Mouse (Mus musculus): ENCODE measurements around the gene Naa25. TPM values are rescaled to one million over a fixed set of nuclear protein-coding genes. Genes with fewer than 3 reads are reported as not detected.

Gene Naa25
- total RNA-seq, 2 experiments from 2014 or later = 39.4 to 40.7 TPM

DNA sequence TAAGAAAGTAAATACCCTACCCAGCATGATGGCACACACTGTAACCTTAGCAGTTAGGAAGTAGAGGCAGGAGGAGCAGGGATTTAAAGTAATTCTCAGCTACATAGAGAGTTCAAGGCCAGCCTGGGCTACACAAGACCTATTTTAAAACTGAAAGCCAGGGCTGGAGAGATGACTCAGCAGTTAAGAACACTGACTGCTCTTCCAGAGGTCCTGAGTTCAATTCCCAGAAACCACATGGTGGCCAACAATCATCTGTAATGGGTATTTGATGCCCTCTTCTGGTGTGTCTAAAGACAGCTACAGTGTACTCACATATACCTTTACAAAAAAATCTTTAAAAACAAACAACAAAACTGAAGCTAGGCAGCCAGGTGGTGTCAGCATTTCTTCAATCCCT, 8.0 kb upstream of the Naa25 start:
- DNase-seq (ENCODE audit: low spot score in 2 of 2) = no peak
- intact Hi-C loops (cut with DNase I) = loop anchor here (5.0 kb wide), 1 partner anchor 172 kb away; no protein-coding TSS in a partner anchor

DNA sequence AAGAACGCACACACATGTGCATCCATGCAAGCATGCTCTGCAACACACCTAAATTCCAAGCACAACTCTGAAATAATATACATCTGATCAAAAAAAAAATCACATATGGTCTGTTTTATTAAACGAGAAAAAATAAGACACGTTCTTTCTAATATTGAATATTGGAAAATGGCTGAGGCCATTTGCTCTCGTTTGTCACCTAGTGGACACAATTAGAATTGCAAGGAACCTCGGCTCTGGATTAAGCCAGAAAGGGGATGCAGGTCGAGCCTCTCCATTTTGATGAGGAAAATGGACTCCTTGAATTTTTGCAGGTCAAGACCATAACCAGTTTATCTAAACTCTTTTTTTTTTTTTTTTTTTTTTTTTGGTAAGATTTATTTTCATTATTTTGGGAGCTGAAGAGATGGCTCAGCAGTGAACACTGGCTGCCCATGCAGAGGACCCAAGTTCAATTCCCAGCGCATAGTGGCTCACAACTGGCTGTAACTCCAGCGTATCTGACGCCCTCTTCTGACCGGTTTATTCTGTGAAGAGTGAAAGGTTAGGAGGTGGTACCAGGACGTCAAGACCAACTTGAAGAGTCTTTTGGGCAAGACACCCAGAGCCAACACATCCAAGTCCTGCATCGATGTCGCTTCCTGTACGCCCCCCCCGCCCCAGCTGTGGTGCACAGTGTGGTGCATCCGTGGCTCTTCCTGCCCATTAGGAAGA, 4.9 kb upstream of the Naa25 start:
- intact Hi-C loops (cut with DNase I) = no loop called here
- DNase-seq (ENCODE audit: low spot score in 2 of 2) = no peak

DNA sequence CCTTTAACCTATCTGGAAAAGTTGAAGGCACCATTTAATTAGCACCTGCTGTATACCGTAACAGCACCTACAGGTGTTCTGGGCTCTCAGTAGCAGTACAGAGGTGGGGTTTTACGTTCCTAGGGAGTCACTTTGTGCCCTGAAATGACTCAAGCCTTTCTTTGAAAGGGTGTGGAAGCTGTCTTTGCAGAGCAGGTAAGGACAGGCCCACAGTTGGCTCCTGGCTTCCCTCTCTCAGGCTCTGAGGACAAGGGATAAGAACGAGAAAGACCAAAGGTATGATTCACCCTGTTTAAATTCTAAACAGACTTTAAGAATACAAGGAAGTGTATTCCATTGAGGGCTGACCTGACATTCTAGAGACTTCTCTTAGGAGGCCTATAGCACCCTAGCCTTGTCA, 4.3 kb upstream of the Naa25 start:
- DNase-seq (ENCODE audit: low spot score in 2 of 2) = no peak
- intact Hi-C loops (cut with DNase I) = no loop called here

DNA sequence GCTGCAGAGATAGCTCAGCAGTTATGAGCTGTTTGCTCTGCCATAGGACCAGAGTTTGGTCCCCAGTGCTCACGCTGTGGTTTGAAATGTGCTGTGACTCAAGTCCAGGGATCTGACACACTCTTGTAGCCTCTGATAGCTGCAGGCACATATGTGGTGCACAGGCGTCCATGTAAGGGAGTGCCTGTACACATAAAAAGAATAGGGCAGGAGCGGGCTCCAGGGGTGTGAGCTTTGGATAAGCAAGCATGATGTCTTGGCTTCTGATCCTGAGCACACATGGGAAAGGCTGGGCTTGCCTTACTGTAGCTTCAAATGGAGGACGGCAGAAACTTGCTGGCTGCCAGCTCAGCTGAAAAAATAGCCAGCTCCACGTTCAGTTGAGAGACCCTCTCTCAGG, 2.1 kb upstream of the Naa25 start:
- intact Hi-C loops (cut with DNase I) = no loop called here
- no peak for DNase-seq (ENCODE audit: low spot score in 2 of 2)

DNA sequence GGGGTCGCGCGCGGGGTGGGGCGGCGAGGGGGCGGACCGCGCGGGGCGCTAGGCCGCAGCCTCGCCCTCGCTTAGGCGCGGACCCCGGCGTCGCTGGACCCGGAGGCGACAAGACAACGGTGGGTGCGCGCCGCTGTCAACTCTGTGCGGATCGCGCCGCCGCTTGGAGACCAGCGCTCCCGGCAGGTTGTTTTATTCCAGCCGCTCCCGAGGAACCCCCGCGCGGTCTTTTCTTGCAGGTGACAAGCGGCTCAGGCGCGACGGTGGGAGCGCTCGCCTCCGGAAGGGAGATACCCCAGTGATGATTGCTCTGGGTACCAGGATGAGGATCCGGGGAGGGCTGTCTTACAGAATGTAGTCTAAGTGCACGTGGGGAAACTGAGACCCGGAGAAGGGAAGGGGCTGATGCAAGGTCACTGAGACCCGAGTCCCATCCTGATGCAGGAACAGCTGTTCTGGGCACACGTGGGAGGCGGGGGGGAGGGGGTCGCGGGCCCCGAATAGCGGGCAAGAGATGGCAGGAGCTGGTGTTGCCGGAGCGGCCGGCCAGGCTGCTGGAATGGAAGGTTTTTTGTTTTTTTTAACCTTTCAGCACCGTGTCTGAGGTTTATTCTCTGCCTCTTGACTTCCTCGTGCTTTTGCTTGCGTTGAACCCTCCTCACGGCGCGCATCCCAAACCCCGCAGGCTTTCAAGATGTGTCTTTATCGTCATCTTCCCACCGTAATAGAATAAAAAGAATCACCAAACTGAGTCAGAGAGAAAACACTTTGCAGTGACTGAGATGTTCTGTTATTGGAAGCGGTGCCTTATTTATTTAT, 619 bp downstream of the Naa25 start:
- no peak for DNase-seq (ENCODE audit: low spot score in 2 of 2)
- intact Hi-C loops (cut with DNase I) = no loop called here

DNA sequence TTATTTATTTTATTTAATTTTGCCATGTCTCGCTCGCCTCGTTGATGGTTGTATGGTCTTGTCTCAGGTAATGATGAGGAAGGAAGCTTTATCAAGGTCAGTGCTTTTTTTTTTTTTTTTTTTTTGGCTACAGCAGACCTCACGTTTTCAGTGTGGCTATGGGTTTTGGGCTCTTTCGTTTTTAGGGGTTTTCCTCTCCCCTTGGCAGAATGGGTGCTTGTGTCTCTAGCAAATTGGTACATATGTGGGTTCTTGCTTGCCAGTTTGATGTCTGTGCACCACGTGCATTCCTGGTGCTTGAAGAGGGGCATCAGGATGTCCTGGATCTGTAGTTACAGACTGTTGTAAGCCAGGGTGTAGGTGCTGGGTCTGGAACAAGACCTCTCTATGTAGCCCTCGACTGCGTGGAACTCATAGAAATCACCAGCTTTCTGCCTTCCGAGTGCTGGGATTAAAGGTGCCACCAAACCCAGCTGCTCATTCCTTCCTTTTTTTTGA, 1.3 kb downstream of the Naa25 start:
- DNase-seq (ENCODE audit: low spot score in 2 of 2) = no peak
- intact Hi-C loops (cut with DNase I) = no loop called here

DNA sequence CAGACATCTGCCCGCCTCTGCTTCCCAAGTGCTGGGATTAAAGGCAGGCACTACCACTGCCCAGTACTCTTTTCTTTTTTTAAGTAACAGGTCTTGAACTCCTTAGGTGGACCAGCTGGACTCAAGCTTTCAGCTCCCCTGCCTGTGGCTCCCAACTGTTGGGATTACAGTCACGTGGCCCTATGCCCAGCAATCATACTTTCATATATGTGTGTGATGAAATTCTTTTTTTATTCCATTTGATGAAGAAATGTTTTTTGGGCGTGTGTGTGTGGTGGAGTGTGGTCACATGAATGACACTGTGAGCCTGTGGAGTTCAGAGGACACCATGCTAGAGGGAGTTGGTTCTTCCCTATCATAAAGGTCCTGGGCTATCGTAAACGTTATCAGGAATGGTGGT, 1.8 kb downstream of the Naa25 start:
- DNase-seq (ENCODE audit: low spot score in 2 of 2) = no peak
- intact Hi-C loops (cut with DNase I) = no loop called here

DNA sequence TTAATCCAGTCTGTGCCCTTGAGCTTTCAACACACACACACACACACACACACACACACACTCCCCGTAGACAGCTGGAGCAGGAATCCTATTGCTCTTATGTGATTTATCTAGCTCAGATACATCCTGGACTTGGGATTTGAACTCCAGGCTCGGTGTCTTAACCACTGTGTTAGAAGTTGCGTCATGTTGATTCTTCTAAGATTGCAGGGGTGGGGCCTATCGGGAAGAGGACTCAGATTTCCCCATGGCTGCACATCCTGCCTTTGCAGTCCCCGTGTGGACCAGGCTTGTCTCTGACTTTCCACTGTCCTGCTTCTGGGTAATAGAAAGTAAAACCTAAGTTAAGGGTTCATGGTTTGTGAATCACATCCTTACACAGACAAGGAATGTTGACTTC, 2.3 kb downstream of the Naa25 start:
- intact Hi-C loops (cut with DNase I) = no loop called here
- DNase-seq (ENCODE audit: low spot score in 2 of 2) = no peak

DNA sequence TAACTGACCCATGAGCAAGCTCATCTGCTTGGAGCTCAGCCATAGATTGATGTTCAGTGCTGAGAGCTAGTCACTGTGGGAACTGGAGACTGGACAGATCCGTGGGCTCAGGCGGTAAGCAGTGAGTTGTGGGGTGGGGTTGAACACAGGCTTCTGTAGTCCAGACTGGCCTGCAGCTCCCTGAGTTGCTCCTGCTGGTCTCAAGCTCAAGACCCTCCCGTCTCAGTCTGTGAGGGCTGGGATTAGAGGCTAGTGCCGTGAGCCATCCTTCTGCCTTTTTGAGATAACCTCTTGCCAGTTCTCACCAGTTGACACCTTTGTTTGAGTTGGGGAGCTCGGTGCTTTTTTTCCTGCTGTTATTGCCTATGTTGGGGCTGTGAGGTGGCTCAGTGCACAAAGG, 3.1 kb downstream of the Naa25 start:
- no peak for DNase-seq (ENCODE audit: low spot score in 2 of 2)
- intact Hi-C loops (cut with DNase I) = no loop called here

DNA sequence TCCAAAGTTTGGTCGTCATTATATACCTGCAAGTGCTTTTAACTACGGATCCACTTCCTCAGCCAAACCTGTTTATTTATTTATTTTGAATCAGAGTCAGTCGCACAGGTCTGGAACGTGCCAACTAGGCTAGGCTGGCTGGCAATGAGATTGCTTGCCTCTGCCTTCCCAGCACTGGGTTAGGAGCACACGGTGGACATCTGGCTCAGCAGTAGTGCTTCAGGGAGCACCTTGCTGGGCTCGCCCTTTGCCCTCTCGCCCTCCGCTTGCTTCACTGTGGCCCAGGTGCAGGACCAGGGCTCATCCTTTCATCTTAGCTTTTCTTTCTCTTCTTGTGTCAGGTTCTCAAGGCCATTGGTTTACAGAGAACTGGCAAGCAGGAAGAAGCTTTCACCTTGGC, 10.1 kb downstream of the Naa25 start:
- no peak for DNase-seq (ENCODE audit: low spot score in 2 of 2)
- intact Hi-C loops (cut with DNase I) = no loop called here

DNA sequence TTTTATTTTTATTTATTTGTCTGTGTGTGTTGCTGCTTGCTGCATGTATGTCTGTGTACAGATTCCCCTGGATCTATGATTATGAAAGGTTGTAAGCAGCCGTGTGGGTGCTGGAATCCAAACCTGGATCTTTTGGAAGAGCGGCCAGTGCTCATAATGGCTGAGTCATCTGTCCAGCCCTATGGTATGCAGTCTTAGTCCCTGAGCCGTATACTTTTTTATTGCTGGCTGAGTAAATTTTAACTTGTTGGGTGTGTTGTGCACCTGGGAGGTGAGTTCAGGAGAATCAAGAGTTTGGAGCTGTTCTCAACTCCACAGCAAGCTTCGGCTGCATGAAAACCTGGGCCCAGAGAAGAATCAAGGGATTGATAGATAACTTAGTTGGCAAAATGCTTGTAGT, 13.2 kb downstream of the Naa25 start:
- no peak for DNase-seq (ENCODE audit: low spot score in 2 of 2)
- intact Hi-C loops (cut with DNase I) = no loop called here

DNA sequence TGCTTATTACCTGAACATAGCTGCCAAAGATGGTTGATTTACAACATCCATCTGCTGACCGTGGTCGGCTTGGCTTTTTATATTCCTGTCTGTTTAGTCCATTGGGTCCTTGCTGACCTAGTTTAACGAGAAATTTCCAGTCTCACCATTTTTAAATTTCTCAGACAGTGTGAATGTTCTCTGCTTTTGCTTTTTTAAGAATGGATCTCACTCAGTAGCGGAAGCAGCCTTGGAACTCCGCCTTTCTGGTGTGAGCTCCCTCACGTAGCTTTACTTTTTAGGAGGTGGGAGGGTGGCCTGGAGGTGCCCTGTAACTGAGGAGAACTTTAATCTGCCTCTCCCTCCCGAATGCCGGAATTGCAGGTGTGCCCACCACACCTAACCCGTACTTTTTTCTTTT, 23.0 kb downstream of the Naa25 start:
- DNase-seq (ENCODE audit: low spot score in 2 of 2) = no peak
- intact Hi-C loops (cut with DNase I) = no loop called here

DNA sequence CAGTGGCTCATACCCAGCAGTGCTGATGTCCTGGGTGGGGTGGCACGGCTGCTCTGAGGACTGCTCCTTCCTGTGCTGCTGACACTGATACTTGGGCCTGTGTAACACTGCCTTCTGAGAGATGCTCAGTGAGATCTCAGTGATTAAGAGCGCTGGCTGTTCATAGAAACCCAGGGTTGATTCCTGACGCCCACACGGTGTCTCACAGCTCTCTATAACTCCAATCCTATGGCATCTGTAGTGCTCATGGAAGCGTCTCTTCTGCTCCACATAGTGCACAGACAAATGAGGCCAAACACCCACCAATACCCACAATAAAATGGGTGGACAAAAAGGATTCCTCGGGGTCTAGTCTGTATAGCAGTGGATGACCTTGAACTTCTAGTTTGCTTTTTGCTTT, 25.1 kb downstream of the Naa25 start:
- intact Hi-C loops (cut with DNase I) = no loop called here
- DNase-seq (ENCODE audit: low spot score in 2 of 2) = no peak

DNA sequence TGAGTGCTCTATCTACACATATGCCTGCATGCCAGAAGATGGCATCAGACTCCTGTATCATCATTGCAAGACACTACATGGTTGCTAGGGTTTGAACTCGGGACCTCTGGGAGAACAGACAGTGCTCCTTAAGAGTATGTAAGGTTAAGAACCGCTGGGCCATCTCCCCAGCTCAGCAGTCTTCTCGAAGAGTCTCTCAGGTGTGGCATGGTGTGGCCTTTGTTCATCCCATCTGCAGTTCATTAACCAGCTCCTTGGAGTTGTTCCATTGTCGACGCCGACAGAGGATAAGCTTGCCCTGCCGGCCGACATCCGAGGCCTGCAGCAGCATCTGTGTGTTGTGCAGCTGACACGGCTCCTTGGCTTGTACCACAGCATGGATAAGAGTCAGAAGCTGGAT, 25.6 kb downstream of the Naa25 start:
- intact Hi-C loops (cut with DNase I) = no loop called here

DNA sequence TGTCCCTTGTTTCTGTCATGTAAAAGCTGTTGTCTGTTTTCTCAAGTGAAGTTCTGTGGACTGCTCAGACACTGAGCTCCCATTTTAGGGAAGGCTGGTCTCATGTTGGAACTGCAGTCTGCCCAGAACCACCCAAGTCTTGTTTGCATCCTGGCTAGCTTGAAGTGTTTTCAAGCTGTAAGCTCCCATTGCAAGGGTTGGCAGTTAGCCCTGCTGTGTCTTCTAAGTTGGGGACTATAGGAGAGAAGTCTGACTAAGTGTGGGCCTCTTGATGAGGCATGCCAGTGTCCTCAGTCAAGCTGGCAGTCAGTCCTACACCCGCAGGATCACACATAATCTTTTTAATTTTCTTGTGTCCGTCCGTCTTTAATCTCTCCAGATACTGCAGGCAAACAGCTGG, 31.2 kb downstream of the Naa25 start:
- intact Hi-C loops (cut with DNase I) = no loop called here
- no peak for DNase-seq (ENCODE audit: low spot score in 2 of 2)

More for the DNA sequence above, 25.6 kb downstream of the Naa25 start:
- DNase-seq (ENCODE audit: low spot score in 2 of 2) = no peak

DNA sequence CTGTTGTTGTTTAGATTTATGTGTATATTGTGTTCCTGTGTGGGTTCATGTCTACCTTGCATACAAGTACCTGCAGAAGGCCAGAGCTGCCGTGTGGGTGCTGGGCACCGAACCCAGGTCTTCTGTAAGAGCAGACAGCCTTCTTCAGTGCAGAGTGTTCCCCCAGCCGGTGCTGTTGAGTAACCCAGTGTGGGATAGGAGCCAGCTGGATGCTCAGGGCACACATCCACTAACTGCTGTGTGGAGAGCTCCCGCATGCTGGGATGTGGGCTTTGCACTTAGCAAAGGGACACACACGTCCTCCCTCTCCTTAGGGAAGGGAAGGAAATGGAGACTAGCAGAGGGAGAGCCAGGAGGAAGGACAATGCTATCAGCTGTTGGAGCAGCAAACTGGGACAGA, 40.4 kb downstream of the Naa25 start:
- no peak for DNase-seq (ENCODE audit: low spot score in 2 of 2)

DNA sequence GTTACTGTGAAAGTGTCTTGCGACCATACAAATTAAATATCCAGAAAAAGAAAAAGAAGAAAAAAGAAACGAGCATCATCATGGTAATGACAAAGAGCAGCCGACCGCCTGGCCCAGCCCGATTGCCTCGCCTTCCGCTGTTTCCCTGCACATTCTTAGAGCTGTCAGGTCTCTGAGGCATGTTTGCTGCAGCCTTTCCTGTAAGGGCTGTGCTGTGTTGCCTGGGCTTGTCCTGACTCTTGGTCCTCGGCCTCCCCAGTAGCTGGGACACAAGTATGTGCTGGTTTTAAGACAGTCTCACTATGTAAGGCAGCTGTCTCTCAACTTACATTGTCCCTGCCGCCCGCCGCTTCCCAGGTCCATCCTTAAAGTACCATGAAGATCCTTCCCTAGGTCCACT, 41.0 kb downstream of the Naa25 start:
- intact Hi-C loops (cut with DNase I) = no loop called here
- DNase-seq (ENCODE audit: low spot score in 2 of 2) = no peak

More for the DNA sequence above, 40.4 kb downstream of the Naa25 start:
- intact Hi-C loops (cut with DNase I) = no loop called here

DNA sequence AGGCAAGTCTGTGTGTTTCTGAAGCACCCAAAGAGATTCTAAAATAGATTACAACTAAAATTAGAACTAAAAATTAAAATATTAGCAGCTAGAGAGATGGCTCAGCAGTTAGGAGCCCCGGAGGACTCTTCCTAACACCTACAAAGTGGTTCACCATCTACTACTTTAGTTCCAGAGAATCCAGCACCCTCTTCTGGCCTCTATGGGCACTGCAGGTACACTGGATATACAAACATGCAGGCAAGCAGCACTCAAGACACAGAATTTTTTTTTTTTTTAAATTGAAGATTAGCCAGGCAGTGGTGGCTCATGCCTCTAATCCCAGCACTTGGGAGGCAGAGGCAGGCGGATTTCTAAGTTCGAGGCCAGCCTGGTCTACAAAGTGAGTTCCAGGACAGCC, 45.8 kb downstream of the Naa25 start:
- intact Hi-C loops (cut with DNase I) = no loop called here
- DNase-seq (ENCODE audit: low spot score in 2 of 2) = no peak

DNA sequence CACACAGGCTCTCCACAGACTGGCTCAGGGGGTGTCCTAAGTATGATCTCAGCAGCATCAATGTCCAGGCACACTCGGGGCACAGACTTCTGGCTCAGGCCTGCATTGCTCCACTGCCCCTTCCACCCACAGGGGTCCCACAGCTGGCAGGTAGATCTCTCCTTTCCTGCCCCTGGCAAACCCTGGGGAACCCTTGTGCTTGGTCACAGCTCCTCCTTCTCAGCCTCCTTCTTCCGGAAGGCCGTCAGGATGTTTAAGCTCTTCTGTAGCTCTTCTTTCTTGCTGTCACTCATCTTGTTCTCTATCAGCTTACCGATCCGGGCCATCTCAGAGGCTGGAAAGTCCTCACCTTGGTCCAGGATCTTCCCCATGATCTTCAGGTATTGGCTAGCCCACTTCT, 47.1 kb downstream of the Naa25 start:
- intact Hi-C loops (cut with DNase I) = no loop called here
- DNase-seq (ENCODE audit: low spot score in 2 of 2) = no peak

DNA sequence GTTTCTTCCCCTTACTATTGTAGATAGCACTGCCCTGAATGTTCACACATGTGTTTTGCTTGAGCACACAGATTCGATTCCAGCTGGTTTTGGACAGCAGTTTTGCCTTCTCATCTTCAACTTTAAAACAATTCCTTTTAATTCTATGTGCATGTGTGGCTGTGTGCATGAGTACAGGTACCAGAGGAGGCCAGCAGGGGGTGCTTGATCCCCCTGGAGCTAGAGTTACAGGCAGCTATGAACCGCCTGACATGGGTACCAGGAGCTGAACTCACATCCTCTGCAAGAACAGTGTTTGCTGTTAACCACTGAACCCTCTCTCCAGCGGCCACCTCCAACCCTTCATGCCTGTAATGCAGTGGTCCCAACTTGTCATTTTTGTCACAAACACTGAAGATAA, 50.7 kb downstream of the Naa25 start:
- DNase-seq (ENCODE audit: low spot score in 2 of 2) = no peak
- intact Hi-C loops (cut with DNase I) = loop anchor here (2.0 kb wide), 1 partner anchor 28 kb away; no protein-coding TSS in a partner anchor

DNA sequence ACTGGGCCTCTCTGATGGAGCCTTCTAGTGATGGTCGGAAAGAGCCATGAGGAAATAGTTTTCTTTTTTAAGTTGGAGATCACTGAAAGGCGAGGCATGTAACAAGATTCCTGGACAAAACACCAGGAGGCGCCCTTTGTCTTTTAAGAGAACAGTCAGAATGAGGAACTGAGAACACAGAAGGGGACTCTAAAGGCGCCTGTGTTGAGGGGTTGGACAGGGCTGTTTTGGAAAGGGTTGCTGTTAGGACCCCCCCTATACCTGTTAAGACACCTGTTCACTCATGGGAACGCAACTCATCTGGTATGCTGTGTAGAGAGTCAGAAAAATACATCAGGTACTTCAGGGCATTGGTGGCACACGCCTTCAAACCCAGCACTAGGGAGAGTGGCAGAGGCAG, 52.2 kb downstream of the Naa25 start:
- intact Hi-C loops (cut with DNase I) = loop anchor here (2.0 kb wide), 1 partner anchor 27 kb away; no protein-coding TSS in a partner anchor
- DNase-seq (ENCODE audit: low spot score in 2 of 2) = no peak
